In the genomic region with DNA sequence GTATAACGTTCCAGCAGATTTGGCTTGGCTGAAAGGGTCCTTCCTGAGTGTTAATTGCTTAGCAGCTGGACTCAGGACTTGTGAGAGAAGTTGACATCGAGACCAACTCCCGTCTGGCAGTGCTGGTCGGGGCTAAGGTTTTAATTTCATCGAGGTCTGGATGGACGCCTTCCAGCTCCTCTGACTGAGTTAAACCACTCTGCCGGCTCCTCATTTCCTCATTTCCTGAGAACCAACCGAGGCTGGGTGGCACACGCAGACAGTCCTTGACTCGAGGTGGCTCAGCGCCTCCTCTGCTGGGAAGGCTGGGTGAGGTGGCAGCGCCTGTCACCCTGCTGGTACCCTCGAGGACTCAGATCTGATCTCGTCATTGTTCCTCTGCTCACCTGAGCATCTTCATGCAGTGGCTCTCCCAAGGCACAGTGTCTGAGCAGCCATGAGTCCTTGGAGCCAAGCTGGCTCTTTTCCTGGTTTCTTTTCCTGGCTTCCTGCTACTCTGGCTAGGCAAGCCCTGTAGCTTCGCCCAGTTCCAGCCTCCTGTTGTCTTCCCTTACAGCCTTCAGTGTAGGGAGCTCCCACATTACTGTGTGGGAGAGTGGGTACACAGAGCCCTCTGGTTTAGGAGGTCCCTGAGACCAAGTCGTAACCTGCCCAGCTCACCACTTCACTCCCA, we compare ENCODE assay signal across 13 mouse cellular contexts. TPM values are rescaled to one million over a fixed set of nuclear protein-coding genes. Genes with fewer than 3 reads are reported as not detected.
A peak's percentile ranks its signal among the peaks of the same experiment; 100 is the strongest.
DNase-seq lines count a peak whose midpoint lies in the region; ATAC-seq and TF ChIP-seq lines count a peak whose summit lies in the region.
"Had no signal": no experiment of that assay in that cellular context is flagged by ENCODE, and none has a peak within 500 bp of the region (broad histone marks: within the 10 kb centered on the region; RNA-seq: fewer than 3 reads in every experiment).

No protein-coding gene starts in this region.

- peak overlapping the region; percentile 14; the same call in 1 of the 2 replicates for H3K4me2 ChIP-seq in limb, embryonic 15.5 days
- H3K4me2 ChIP-seq in hindbrain, embryonic 12.5 days (replicated peaks), result no peak overlapping the region
- H3K4me2 ChIP-seq: hindbrain, embryonic 15.5 days had no signal

- no peak overlapping the region for H3K4me3 ChIP-seq in spleen, adult 2 months (ENCODE audit: extremely low read depth, insufficient read depth, insufficient read length)
- no peak overlapping the region for H3K4me3 ChIP-seq in limb, embryonic 15.5 days
- no peak overlapping the region for H3K4me3 ChIP-seq in hindbrain, embryonic 12.5 days
- H3K4me3 ChIP-seq in hindbrain, embryonic 10.5 days, result no peak overlapping the region
- H3K4me3 ChIP-seq: hindbrain, embryonic 15.5 days had no signal

- H3K4me1 ChIP-seq in spleen, adult 2 months (ENCODE audit: control insufficient read depth, insufficient read depth, insufficient read length), result no peaks in the 10 kb centered on the region
- peaks cover 50% of the 10 kb centered on the region for H3K4me1 ChIP-seq in limb, embryonic 15.5 days
- H3K4me1 ChIP-seq in hindbrain, embryonic 12.5 days, result peaks cover 11% of the 10 kb centered on the region
- H3K4me1 ChIP-seq in hindbrain, embryonic 10.5 days (replicated peaks), result peaks cover 24% of the 10 kb centered on the region

- H3K27me3 ChIP-seq in spleen, adult 2 months (ENCODE audit: control insufficient read depth, insufficient read depth, low read length), result no peaks in the 10 kb centered on the region
- no peaks in the 10 kb centered on the region for H3K27me3 ChIP-seq in limb, embryonic 15.5 days
- no peaks in the 10 kb centered on the region; the same call in 1 of the 2 replicates for H3K27me3 ChIP-seq in hindbrain, embryonic 12.5 days
- no peaks in the 10 kb centered on the region for H3K27me3 ChIP-seq in hindbrain, embryonic 10.5 days (ENCODE audit: insufficient read depth, poor library complexity, severe bottlenecking)
- H3K27me3 ChIP-seq: hindbrain, embryonic 15.5 days had no signal

- no peak overlapping the region for H3K9ac ChIP-seq in limb, embryonic 15.5 days
- no peak overlapping the region for H3K9ac ChIP-seq in hindbrain, embryonic 12.5 days
- H3K9ac ChIP-seq: hindbrain, embryonic 15.5 days had no signal

- 22% methylated on average over 16 of the region's 16 CpGs for whole genome bisulfite sequencing in spleen, adult 2 months
- 44% methylated on average over 16 of the region's 16 CpGs for WGBS in limb, embryonic 15.5 days
- 72% methylated on average over 16 of the region's 16 CpGs for WGBS in hindbrain, embryonic 12.5 days
- WGBS in hindbrain, embryonic 10.5 days, result 79% methylated on average over 16 of the region's 16 CpGs

- DNase-seq in gastrocnemius, adult 18-20 months (ENCODE audit: low spot score), result peak; percentile 54
- DNase-seq in gastrocnemius, postnatal 36 days, result no peak
- no peak for DNase-seq in spleen, adult 2 months (ENCODE audit: low read depth in 1 of 2, low spot score in 2 of 2)
- DNase-seq in spleen, postnatal 14 days (ENCODE audit: low spot score in 2 of 2), result no peak
- no peak for DNase-seq in hindbrain, embryonic 10.5 days (ENCODE audit: low spot score)
- DNase-seq: cerebellum, adult 9-10 months; kidney, postnatal 14 days; retina, postnatal 1 day; thymus, postnatal 14 days had no signal

- TF ChIP-seq CTCF in spleen, adult 2 months (IDR thresholded peaks at IDR 0.05; ENCODE audit: extremely low read depth, insufficient read depth, insufficient read length, insufficient replicate concordance), result no peak

- TF ChIP-seq POLR2A in spleen, adult 2 months (IDR thresholded peaks at IDR 0.05; ENCODE audit: low read depth, low read length), result no peak

- no peaks in the 10 kb centered on the region for H3K36me3 ChIP-seq in spleen, adult 2 months (ENCODE audit: control insufficient read depth, insufficient read depth, low read length)
- no peaks in the 10 kb centered on the region for H3K36me3 ChIP-seq in limb, embryonic 15.5 days
- no peaks in the 10 kb centered on the region for H3K36me3 ChIP-seq in hindbrain, embryonic 12.5 days
- no peaks in the 10 kb centered on the region for H3K36me3 ChIP-seq in hindbrain, embryonic 10.5 days
- H3K36me3 ChIP-seq: hindbrain, embryonic 15.5 days had no signal

- intact Hi-C loops in gastrocnemius, postnatal 36 days (cut with DNase I), result no loop called here

- ATAC-seq in limb, embryonic 15.5 days (ENCODE audit: insufficient number of reproducible peaks, low FRiP score, low TSS enrichment, low read depth), result no peak
- no peak for ATAC-seq in hindbrain, embryonic 12.5 days (ENCODE audit: low FRiP score)
- ATAC-seq in activated CD4-positive, CD25-positive, alpha-beta regulatory T cell, adult 4 months, result no peak

- H3K9me3 ChIP-seq in limb, embryonic 15.5 days, result no peaks in the 10 kb centered on the region
- no peaks in the 10 kb centered on the region for H3K9me3 ChIP-seq in hindbrain, embryonic 12.5 days (replicated peaks)
- H3K9me3 ChIP-seq in hindbrain, embryonic 10.5 days, result no peaks in the 10 kb centered on the region
- H3K9me3 ChIP-seq: hindbrain, embryonic 15.5 days had no signal

- peak overlapping the region; percentile 26; the same call in 1 of the 2 replicates for H3K27ac ChIP-seq in spleen, adult 2 months (ENCODE audit: insufficient read depth, low read length)
- peak overlapping the region; percentile 80 for H3K27ac ChIP-seq in limb, embryonic 15.5 days
- H3K27ac ChIP-seq in hindbrain, embryonic 12.5 days, result no peak overlapping the region
- no peak overlapping the region for H3K27ac ChIP-seq in hindbrain, embryonic 10.5 days
- H3K27ac ChIP-seq: hindbrain, embryonic 15.5 days had no signal

RNA-seq across cellular contexts. Expression of a gene that starts 21.2 kb away (rescaled TPM):
- total RNA-seq in gastrocnemius, adult 18-20 months (2021), result 1 to 10 TPM; 3.2 to 4.0 TPM
- 1 to 10 TPM; 1.9 to 2.6 TPM for total RNA-seq in gastrocnemius, postnatal 36 days (2021)
- polyA plus RNA-seq in spleen, adult 2 months (2012; rRNA removed), result 49.6 and 57.7 TPM in 2 replicates
- polyA plus RNA-seq in limb, embryonic 15.5 days (2015; fragmentation: Nextera tagmentation; extraction: Ambion mirVana), result 4.3 and 5.3 TPM in 2 replicates
- 3.9 and 4.8 TPM in 2 replicates for polyA plus RNA-seq in hindbrain, embryonic 12.5 days (2016; fragmentation: Nextera tagmentation; extraction: Ambion mirVana)
- polyA plus RNA-seq in activated CD4-positive, CD25-positive, alpha-beta regulatory T cell, adult 4 months (2017; shearing (Covaris generic)), result 10 to 100 TPM; 22.0 to 28.9 TPM
- 3.9 and 4.2 TPM in 2 replicates for polyA plus RNA-seq in hindbrain, embryonic 10.5 days (2016; fragmentation: Nextera tagmentation; extraction: Ambion mirVana)

Comparison
In these comparisons a context has a peak if more than half of its experiments do, and no peak if none do; other contexts are left out.
1. H3K27ac ChIP-seq: peak in spleen, adult 2 months (single experiment) and limb, embryonic 15.5 days (single experiment); none in hindbrain, embryonic 12.5 days (single experiment) and hindbrain, embryonic 10.5 days (single experiment).